Mouse (Mus musculus) B cell, adult 2 months (primary cell): ENCODE results near the gene Celf2.

Experiments used
- DNase-seq, 2 experiments: peaks; one replicate each; pipeline ENCODE4 v3.0.0; 2022

Celf2 gene

GRCm38 (mm10) chr2:6830021-6830420 is 679.3 kb downstream of the Celf2 start:
- DNase-seq = no peak

GRCm38 (mm10) chr2:6827583-6827982 is 681.8 kb downstream of the Celf2 start:
- DNase-seq = no peak

- DNase-seq = no peak
Observed at GRCm38 (mm10) chr2:6823021-6823420, 686.3 kb downstream of the Celf2 start.

- no peak for DNase-seq
Observed at GRCm38 (mm10) chr2:6821593-6821992, 687.8 kb downstream of the Celf2 start.

GRCm38 (mm10) chr2:6815281-6815680 is 694.1 kb downstream of the Celf2 start:
- DNase-seq = no peak

- no peak for DNase-seq
Observed at GRCm38 (mm10) chr2:6808736-6809135, 700.6 kb downstream of the Celf2 start.

GRCm38 (mm10) chr2:6796754-6797153 is 712.6 kb downstream of the Celf2 start:
- no peak for DNase-seq

- no peak for DNase-seq
Observed at GRCm38 (mm10) chr2:6795995-6796588, 713.3 kb downstream of the Celf2 start.

- no peak for DNase-seq
Observed at GRCm38 (mm10) chr2:6794858-6795257, 714.5 kb downstream of the Celf2 start.

- no peak for DNase-seq
Observed at GRCm38 (mm10) chr2:6790876-6791275, 718.5 kb downstream of the Celf2 start.

GRCm38 (mm10) chr2:6786494-6787144 is 722.7 kb downstream of the Celf2 start:
- DNase-seq = peak; percentile 31 to 41

GRCm38 (mm10) chr2:6770214-6770613 is 739.1 kb downstream of the Celf2 start:
- DNase-seq = no peak

GRCm38 (mm10) chr2:6762381-6762780 is 747.0 kb downstream of the Celf2 start:
- DNase-seq = no peak

- no peak for DNase-seq
Observed at GRCm38 (mm10) chr2:6743173-6743572, 766.2 kb downstream of the Celf2 start.

GRCm38 (mm10) chr2:6739998-6740668 is 769.2 kb downstream of the Celf2 start:
- DNase-seq = no peak

- DNase-seq = no peak
Observed at GRCm38 (mm10) chr2:6732026-6732425, 777.3 kb downstream of the Celf2 start.

- no peak for DNase-seq
Observed at GRCm38 (mm10) chr2:6730860-6731259, 778.5 kb downstream of the Celf2 start.

GRCm38 (mm10) chr2:6729984-6730383 is 779.4 kb downstream of the Celf2 start:
- no peak for DNase-seq

- DNase-seq = no peak
Observed at GRCm38 (mm10) chr2:6728840-6729252, 780.5 kb downstream of the Celf2 start.

- DNase-seq = no peak
Observed at GRCm38 (mm10) chr2:6727366-6727765, 782.0 kb downstream of the Celf2 start.

- DNase-seq = no peak
Observed at GRCm38 (mm10) chr2:6726071-6726470, 783.3 kb downstream of the Celf2 start.

GRCm38 (mm10) chr2:6723602-6724001 is 785.8 kb downstream of the Celf2 start:
- peak; percentile 66 to 74 for DNase-seq

- DNase-seq = peak; percentile 72 to 75
Observed at GRCm38 (mm10) chr2:6721460-6722401, 787.6 kb downstream of the Celf2 start.
